Mouse (Mus musculus) stomach, embryonic 16.5 days (tissue): ENCODE data around the gene Mark2. TPM values are rescaled to one million over a fixed set of nuclear protein-coding genes. Genes with fewer than 3 reads are reported as not detected.
A peak's percentile ranks its signal among the peaks of the same experiment; 100 is the strongest.

Experiments used
- ATAC-seq: fragments of 200-750 bp; cut with Nextera tagmentation; 2 replicates; pipeline ENCODE4 v1.8.0; 2017; ENCODE audit warnings: moderate number of reproducible peaks, moderate TSS enrichment; ENCODE audit not compliant: insufficient read depth, low FRiP score
- H3K27ac ChIP-seq: fragments of 300-500 bp; sonication (generic); 2 replicates; pipeline ENCODE4 v1.5.1; 2014; ENCODE audit warnings: low read length
- H3K27me3 ChIP-seq: fragments of 300-500 bp; sonication (generic); 2 replicates; pipeline ENCODE4 v1.6.1; 2014; ENCODE audit warnings: low read length, control low read depth, mixed read lengths; ENCODE audit not compliant: control insufficient read depth, insufficient read depth
- H3K36me3 ChIP-seq: fragments of 300-500 bp; sonication (generic); 2 replicates; pipeline ENCODE4 v1.6.1; 2014; ENCODE audit warnings: low read length; ENCODE audit not compliant: control insufficient read depth, insufficient read depth
- H3K4me1 ChIP-seq: fragments of 300-500 bp; sonication (generic); 2 replicates; pipeline ENCODE4 v1.6.1; 2014; ENCODE audit warnings: low read length, control low read depth, mixed read lengths; ENCODE audit not compliant: control insufficient read depth, insufficient read depth
- H3K4me2 ChIP-seq: fragments of 300-500 bp; sonication (generic); 2 replicates; pipeline ENCODE4 v1.6.1; 2014; ENCODE audit warnings: low read depth, low read length, mixed read lengths
- H3K4me3 ChIP-seq: fragments of 300-500 bp; sonication (generic); replicated peaks from 2 replicates; pipeline ENCODE4 v1.5.1; 2014; ENCODE audit warnings: mild to moderate bottlenecking, low read length
- H3K9ac ChIP-seq: fragments of 300-500 bp; sonication (generic); 2 replicates; pipeline ENCODE4 v1.6.1; 2014; ENCODE audit warnings: low read length
- H3K9me3 ChIP-seq: fragments of 300-500 bp; sonication (generic); replicated peaks from 2 replicates; pipeline ENCODE4 v1.6.1; 2016; ENCODE audit warnings: low read length, control low read depth; ENCODE audit not compliant: control insufficient read depth
- WGBS: fragments of 180-500 bp; shearing (Covaris S2); extraction: QIAGEN DNeasy Blood & Tissue Kit; methylation state at CpG from one replicate; pipeline ENCODE4 v1.1.7; 2014; 5-methylcytosine and 5-hydroxymethylcytosine counted together
- polyA plus RNA-seq: library from polyadenylated mRNA; unstranded; fragments of >200 nt; fragmentation: Nextera tagmentation; extraction: Ambion mirVana; gene quantifications from 2 replicates; pipeline ENCODE4 v1.2.1, GENCODE M21; 2015

Gene Mark2
- polyA plus RNA-seq, 1 experiment from 2014 or later = 42.7 TPM

GRCm38 (mm10) chr19:7304801-7305200, 36.9 kb downstream of the Mark2 start:
- no peak overlapping the region for H3K9ac ChIP-seq
- no peaks in the 10 kb centered on the region for H3K9me3 ChIP-seq
- peaks cover 73% of the 10 kb centered on the region for H3K4me1 ChIP-seq
- peak overlapping the region; percentile 56; the same call in 1 of the 2 replicates for H3K27ac ChIP-seq
- 50% methylated on average over 2 of the region's 2 CpGs for WGBS
- H3K27me3 ChIP-seq = no peaks in the 10 kb centered on the region
- no peak for ATAC-seq
- H3K36me3 ChIP-seq = no peaks in the 10 kb centered on the region
- H3K4me3 ChIP-seq = no peak overlapping the region
- H3K4me2 ChIP-seq = no peak overlapping the region

- H3K27ac ChIP-seq = peak overlapping the region; percentile 84
- H3K27me3 ChIP-seq = no peaks in the 10 kb centered on the region
- H3K4me2 ChIP-seq = no peak overlapping the region
- H3K4me1 ChIP-seq = peaks cover 64% of the 10 kb centered on the region
- H3K9ac ChIP-seq = no peak overlapping the region
- WGBS = 48% methylated on average over 6 of the region's 6 CpGs
- no peak for ATAC-seq
- H3K36me3 ChIP-seq = no peaks in the 10 kb centered on the region
- no peaks in the 10 kb centered on the region for H3K9me3 ChIP-seq
- H3K4me3 ChIP-seq = no peak overlapping the region
These were observed 37.9 kb downstream of the Mark2 start for GRCm38 (mm10) chr19:7303796-7304195.

- Histone ChIP-seq H3K27me3 (no peaks in the 10 kb centered on the region), H3K9ac (0 out of 2 replicates have a peak overlapping the region, but pooled peaks have one; percentile 9), H3K36me3 (no peaks in the 10 kb centered on the region), H3K27ac (peak overlapping the region; percentile 84), H3K4me2 (no peak overlapping the region), H3K9me3 (no peaks in the 10 kb centered on the region), H3K4me1 (peaks cover 54% of the 10 kb centered on the region), H3K4me3 (no peak overlapping the region)
- ATAC-seq = no peak
- WGBS = 68% methylated on average over 1 of the region's 1 CpGs
These were observed 39.2 kb downstream of the Mark2 start for GRCm38 (mm10) chr19:7302493-7302797.

- peak overlapping the region; percentile 84 for H3K27ac ChIP-seq
- no peaks in the 10 kb centered on the region for H3K36me3 ChIP-seq
- H3K4me2 ChIP-seq = no peak overlapping the region
- no peaks in the 10 kb centered on the region for H3K9me3 ChIP-seq
- H3K4me3 ChIP-seq = no peak overlapping the region
- no peaks in the 10 kb centered on the region for H3K27me3 ChIP-seq
- peak overlapping the region; percentile 9; the same call in 1 of the 2 replicates for H3K9ac ChIP-seq
- peaks cover 48% of the 10 kb centered on the region for H3K4me1 ChIP-seq
- 48% methylated on average over 7 of the region's 7 CpGs for WGBS
- 0 out of 2 replicates have a peak, but pooled peaks have one; percentile 69 for ATAC-seq
These were observed 39.8 kb downstream of the Mark2 start for GRCm38 (mm10) chr19:7301647-7302492.

- 94% methylated on average over 1 of the region's 1 CpGs for WGBS
- Histone ChIP-seq H3K9ac (no peak overlapping the region), H3K27ac (no peak overlapping the region), H3K36me3 (no peaks in the 10 kb centered on the region), H3K4me2 (no peak overlapping the region), H3K27me3 (no peaks in the 10 kb centered on the region), H3K9me3 (no peaks in the 10 kb centered on the region), H3K4me1 (peaks cover 41% of the 10 kb centered on the region), H3K4me3 (no peak overlapping the region)
- ATAC-seq = no peak
These were observed 41.6 kb downstream of the Mark2 start for GRCm38 (mm10) chr19:7300078-7300477.

- no peak overlapping the region for H3K9ac ChIP-seq
- H3K27me3 ChIP-seq = no peaks in the 10 kb centered on the region
- no peak overlapping the region for H3K4me3 ChIP-seq
- no peak for ATAC-seq
- H3K27ac ChIP-seq = no peak overlapping the region
- no peaks in the 10 kb centered on the region for H3K36me3 ChIP-seq
- H3K4me2 ChIP-seq = no peak overlapping the region
- H3K4me1 ChIP-seq = peaks cover 47% of the 10 kb centered on the region
- no peaks in the 10 kb centered on the region for H3K9me3 ChIP-seq
These were observed 42.6 kb downstream of the Mark2 start for GRCm38 (mm10) chr19:7299052-7299451.

- no peak overlapping the region for H3K4me3 ChIP-seq
- H3K27ac ChIP-seq = peak overlapping the region; percentile 89
- peak overlapping the region; percentile 48; the same call in 1 of the 2 replicates for H3K4me2 ChIP-seq
- H3K9ac ChIP-seq = peak overlapping the region; percentile 7; the same call in 1 of the 2 replicates
- H3K9me3 ChIP-seq = no peaks in the 10 kb centered on the region
- ATAC-seq = no peak
- H3K36me3 ChIP-seq = no peaks in the 10 kb centered on the region
- WGBS = 68% methylated on average over 4 of the region's 4 CpGs
- H3K4me1 ChIP-seq = peaks cover 32% of the 10 kb centered on the region
- H3K27me3 ChIP-seq = no peaks in the 10 kb centered on the region
These were observed 45.7 kb downstream of the Mark2 start for GRCm38 (mm10) chr19:7295959-7296358.

- H3K4me2 ChIP-seq = peak overlapping the region; percentile 48
- H3K4me1 ChIP-seq = peaks cover 32% of the 10 kb centered on the region
- WGBS = 30% methylated on average over 15 of the region's 15 CpGs
- H3K9ac ChIP-seq = peak overlapping the region; percentile 66
- no peaks in the 10 kb centered on the region for H3K9me3 ChIP-seq
- ATAC-seq = peak; percentile 83
- H3K36me3 ChIP-seq = no peaks in the 10 kb centered on the region
- H3K27ac ChIP-seq = peak overlapping the region; percentile 89
- H3K27me3 ChIP-seq = no peaks in the 10 kb centered on the region
- peak overlapping the region; percentile 33 for H3K4me3 ChIP-seq
These were observed 46.5 kb downstream of the Mark2 start for GRCm38 (mm10) chr19:7295071-7295658.

GRCm38 (mm10) chr19:7294098-7294876, 47.4 kb downstream of the Mark2 start:
- WGBS = 55% methylated on average over 8 of the region's 8 CpGs
- Histone ChIP-seq H3K27ac (peak overlapping the region; percentile 89), H3K27me3 (no peaks in the 10 kb centered on the region), H3K4me3 (peak overlapping the region; percentile 33), H3K4me1 (peaks cover 32% of the 10 kb centered on the region), H3K9me3 (no peaks in the 10 kb centered on the region), H3K9ac (peak overlapping the region; percentile 66), H3K36me3 (no peaks in the 10 kb centered on the region), H3K4me2 (peak overlapping the region; percentile 48)
- ATAC-seq = no peak
